In genomic region chr4:141722731-141723672, GRCm38 (mm10) we compare ENCODE assay signal across 8 mouse cellular contexts. TPM values are rescaled to one million over a fixed set of nuclear protein-coding genes. Genes with fewer than 3 reads are reported as not detected.
DNase-seq lines count a peak whose midpoint lies in the region; ATAC-seq and TF ChIP-seq lines count a peak whose summit lies in the region.

Ddi2 (minus strand) TSS chr4:141723419.

- no peak for TF ChIP-seq EP300 in MEL (IDR thresholded peaks at IDR 0.05; ENCODE audit: low read depth in 1 of 2, low read length in 2 of 2)
- TF ChIP-seq EP300 in lung, postnatal 0 days (IDR thresholded peaks at IDR 0.05): no peak

- peak within 1 kb of the TSS; percentile 81 for H3K9ac ChIP-seq in MEL (ENCODE audit: control insufficient read depth, low read depth, low read length, poor library complexity, severe bottlenecking)
- H3K9ac ChIP-seq in lung, postnatal 0 days (replicated peaks; ENCODE audit: low read depth): peak within 1 kb of the TSS; percentile 89

- H3K27me3 ChIP-seq in MEL (ENCODE audit: control insufficient read depth in 1 of 2, insufficient read depth in 2 of 2, low read length in 2 of 2): no peaks in the 10 kb centered on the region
- no peaks in the 10 kb centered on the region for H3K27me3 ChIP-seq in cerebellum, adult 2 months (ENCODE audit: control insufficient read depth, insufficient read depth, low read length)
- H3K27me3 ChIP-seq in lung, postnatal 0 days (replicated peaks; ENCODE audit: insufficient read depth, low read length): no peaks in the 10 kb centered on the region

- ATAC-seq in hematopoietic stem cell, adult 5-6 weeks (replicated peaks in 1 of 2; ENCODE audit: insufficient read depth in 1 of 2, low FRiP score in 2 of 2, low TSS enrichment in 1 of 2, low read depth in 1 of 2, poor library complexity in 2 of 2, severe bottlenecking in 2 of 2): peak; percentile 52 to 74
- peak; percentile 88 for ATAC-seq in lung, postnatal 0 days

- 0 out of 6 replicates have a peak, but pooled peaks of 1 of the 3 experiments have one; percentile 2 for TF ChIP-seq CTCF in MEL (IDR thresholded peaks at IDR 0.05 in 2 of 3, conservative IDR thresholded peaks at IDR 0.05 in 1 of 3; ENCODE audit: control insufficient read depth in 1 of 3, insufficient read depth in 1 of 3, low read depth in 2 of 3, low read length in 3 of 3, poor library complexity in 1 of 3, severe bottlenecking in 1 of 3)
- TF ChIP-seq CTCF in cerebellum, adult 2 months (IDR thresholded peaks at IDR 0.05; ENCODE audit: borderline replicate concordance, insufficient read depth, low read depth, low read length): no peak
- TF ChIP-seq CTCF in lung, postnatal 0 days (IDR thresholded peaks at IDR 0.05): no peak

- peak within 1 kb of the TSS; percentile 73 to 97 for H3K4me3 ChIP-seq in MEL (ENCODE audit: control insufficient read depth in 1 of 2, insufficient read depth in 1 of 2, low read depth in 2 of 2, low read length in 2 of 2)
- H3K4me3 ChIP-seq in cerebellum, adult 2 months (replicated peaks; ENCODE audit: insufficient read depth, low read depth, low read length): peak within 1 kb of the TSS; percentile 80
- peak within 1 kb of the TSS; percentile 96 for H3K4me3 ChIP-seq in lung, postnatal 0 days (ENCODE audit: low read depth, low read length)

- peak within 1 kb of the TSS; percentile 39 for H3K27ac ChIP-seq in MEL (ENCODE audit: control insufficient read depth, low read depth, low read length)
- peak within 1 kb of the TSS; percentile 69 for H3K27ac ChIP-seq in cerebellum, adult 2 months (ENCODE audit: insufficient read depth, low read length)
- peak within 1 kb of the TSS; percentile 98 for H3K27ac ChIP-seq in lung, postnatal 0 days (ENCODE audit: low read length)

- TF ChIP-seq POLR2A in MEL (IDR thresholded peaks at IDR 0.05; ENCODE audit: control insufficient read depth in 1 of 2, insufficient read depth in 1 of 2, low read depth in 1 of 2, low read length in 2 of 2, poor library complexity in 1 of 2): peak; percentile 85 to 94
- peak; percentile 77 for TF ChIP-seq POLR2A in cerebellum, adult 2 months (IDR thresholded peaks at IDR 0.05; ENCODE audit: borderline replicate concordance, insufficient read depth, low read length)

- peaks cover 49% of the 10 kb centered on the region for H3K79me2 ChIP-seq in MEL (ENCODE audit: control insufficient read depth, insufficient read depth, low read length, poor library complexity)

- H3K36me3 ChIP-seq in MEL (ENCODE audit: control insufficient read depth in 1 of 2, insufficient read depth in 2 of 2, low read length in 2 of 2): peaks cover 10 to 33% of the 10 kb centered on the region in 2 experiments
- no peaks in the 10 kb centered on the region for H3K36me3 ChIP-seq in lung, postnatal 0 days (ENCODE audit: insufficient read depth, low read length)

- DNase-seq in MEL (ENCODE audit: low read depth, low spot score): peak; percentile 92
- peak; percentile 93 to 96 for DNase-seq in cerebellum, adult 2 months
- DNase-seq in forelimb bud, embryonic 11.5 days (ENCODE audit: low read depth, low spot score): peak; percentile 82
- DNase-seq in layer of hippocampus, adult 9-11 months: peak; percentile 93
- DNase-seq in lung, postnatal 0 days (ENCODE audit: low spot score): peak; percentile 97
- peak; percentile 81 for DNase-seq in ovary, postnatal 14 days (ENCODE audit: low spot score)
- DNase-seq in thymus, postnatal 14 days: peak; percentile 94

- peaks cover 8 to 29% of the 10 kb centered on the region in 2 experiments for H3K4me1 ChIP-seq in MEL (ENCODE audit: control insufficient read depth in 1 of 2, insufficient read depth in 2 of 2, low read length in 2 of 2)
- peaks cover 6% of the 10 kb centered on the region; the same call in 1 of the 2 replicates for H3K4me1 ChIP-seq in cerebellum, adult 2 months (ENCODE audit: control insufficient read depth, insufficient read depth, low read length)
- peaks cover 8% of the 10 kb centered on the region; the same call in 1 of the 2 replicates for H3K4me1 ChIP-seq in lung, postnatal 0 days (ENCODE audit: insufficient read depth, low read depth, low read length)

- WGBS in cerebellum, adult 2 months: under 1% methylated on average over 105 of the region's 105 CpGs
- WGBS in lung, postnatal 0 days: under 1% methylated on average over 71 of the region's 105 CpGs

- H3K4me2 ChIP-seq in lung, postnatal 0 days (replicated peaks; ENCODE audit: low read depth, low read length): peak within 1 kb of the TSS; percentile 83

- no peak for TF ChIP-seq RAD21 in MEL (IDR thresholded peaks at IDR 0.05; ENCODE audit: low read depth, low read length)

- no peaks in the 10 kb centered on the region for H3K9me3 ChIP-seq in MEL (replicated peaks; ENCODE audit: insufficient read depth, low read length)
- H3K9me3 ChIP-seq in lung, postnatal 0 days (ENCODE audit: low read length): no peaks in the 10 kb centered on the region

TF ChIP-seq in MEL, 35 proteins besides CTCF, POLR2A, EP300 and RAD21:
- TF ChIP-seq POLR2AphosphoS5 (IDR thresholded peaks at IDR 0.05; ENCODE audit: borderline replicate concordance, low read depth, low read length): no peak
- no peak for TF ChIP-seq TBP (IDR thresholded peaks at IDR 0.05; ENCODE audit: low read depth, low read length)
- TF ChIP-seq ZC3H11A (IDR thresholded peaks at IDR 0.05; ENCODE audit: low read depth, low read length): no peak
- no peak for TF ChIP-seq MAFK (IDR thresholded peaks at IDR 0.05; ENCODE audit: borderline replicate concordance, low read depth, low read length)
- TF ChIP-seq SIN3A (IDR thresholded peaks at IDR 0.05; ENCODE audit: low read length): no peak; the same call in none of the 2 replicates
- no peak for TF ChIP-seq RCOR1 (IDR thresholded peaks at IDR 0.05; ENCODE audit: low read depth, low read length)
- TF ChIP-seq POLR2AphosphoS2 (IDR thresholded peaks at IDR 0.05; ENCODE audit: low read length): peak; percentile 86
- TF ChIP-seq BHLHE40 (IDR thresholded peaks at IDR 0.05; ENCODE audit: borderline replicate concordance, low read depth, low read length): no peak; the same call in 1 of the 2 replicates
- peak; percentile 94 for TF ChIP-seq NELFE (IDR thresholded peaks at IDR 0.05; ENCODE audit: low read depth, low read length)
- no peak for TF ChIP-seq ZNF384 (IDR thresholded peaks at IDR 0.05; ENCODE audit: low read depth, low read length)
- TF ChIP-seq MAZ (IDR thresholded peaks at IDR 0.05; ENCODE audit: low read depth, low read length): peak; percentile 94
- TF ChIP-seq UBTF (IDR thresholded peaks at IDR 0.05; ENCODE audit: borderline replicate concordance, insufficient read depth, low read depth, low read length): no peak
- TF ChIP-seq HCFC1 (IDR thresholded peaks at IDR 0.05; ENCODE audit: low read depth, low read length): peak; percentile 84
- TF ChIP-seq TCF12 (IDR thresholded peaks at IDR 0.05; ENCODE audit: low read depth, low read length): peak; percentile 64; the same call in 1 of the 2 replicates
- no peak for TF ChIP-seq MEF2A (IDR thresholded peaks at IDR 0.05; ENCODE audit: extremely low read depth, insufficient replicate concordance, low read depth, low read length, poor library complexity, severe bottlenecking)
- no peak for TF ChIP-seq E2F4 (IDR thresholded peaks at IDR 0.05; ENCODE audit: borderline replicate concordance, low read depth, low read length)
- TF ChIP-seq MYC (IDR thresholded peaks at IDR 0.05; ENCODE audit: low read depth, low read length): 0 out of 2 replicates have a peak, but pooled peaks have one; percentile 34
- no peak for TF ChIP-seq JUND (IDR thresholded peaks at IDR 0.05; ENCODE audit: low read depth, low read length)
- no peak; the same call in none of the 2 replicates for TF ChIP-seq MXI1 (IDR thresholded peaks at IDR 0.05; ENCODE audit: low read depth, low read length)
- no peak for TF ChIP-seq TAL1 (IDR thresholded peaks at IDR 0.05; ENCODE audit: low read length)
- 0 out of 2 replicates have a peak, but pooled peaks have one; percentile 14 for TF ChIP-seq MAX (IDR thresholded peaks at IDR 0.05; ENCODE audit: low read length)
- no peak for TF ChIP-seq ETS1 (IDR thresholded peaks at IDR 0.05; ENCODE audit: low read depth, low read length)
- no peak for TF ChIP-seq CHD1 (IDR thresholded peaks at IDR 0.05; ENCODE audit: low read depth, low read length)
- no peak for TF ChIP-seq GATA1 (IDR thresholded peaks at IDR 0.05; ENCODE audit: low read depth, low read length)
- 0 out of 2 replicates have a peak, but pooled peaks have one; percentile 17 for TF ChIP-seq NRF1 (IDR thresholded peaks at IDR 0.05; ENCODE audit: insufficient read depth, low read depth, low read length, poor library complexity, severe bottlenecking)
- no peak for TF ChIP-seq GABPA (IDR thresholded peaks at IDR 0.05; ENCODE audit: low read depth, low read length)
- TF ChIP-seq ZKSCAN1 (IDR thresholded peaks at IDR 0.05; ENCODE audit: low read depth, low read length): no peak
- TF ChIP-seq SMC3 (IDR thresholded peaks at IDR 0.05; ENCODE audit: low read depth, low read length): 0 out of 2 replicates have a peak, but pooled peaks have one; percentile 6
- no peak for TF ChIP-seq CHD2 (IDR thresholded peaks at IDR 0.05; ENCODE audit: low read length)
- 0 out of 2 replicates have a peak, but pooled peaks have one; percentile 5 for TF ChIP-seq USF1 (IDR thresholded peaks at IDR 0.05; ENCODE audit: low read depth, low read length)
- TF ChIP-seq ELF1 (IDR thresholded peaks at IDR 0.05; ENCODE audit: low read depth, low read length): peak; percentile 39; the same call in 1 of the 2 replicates
- TF ChIP-seq MYB (IDR thresholded peaks at IDR 0.05; ENCODE audit: low read depth, low read length): 0 out of 2 replicates have a peak, but pooled peaks have one; percentile 29
- TF ChIP-seq KAT2A (conservative IDR thresholded peaks at IDR 0.05; ENCODE audit: low read depth, low read length): no peak; the same call in 1 of the 2 replicates
- TF ChIP-seq USF2 (IDR thresholded peaks at IDR 0.05; ENCODE audit: borderline replicate concordance in 1 of 2, insufficient read depth in 1 of 2, low read depth in 1 of 2, low read length in 2 of 2): no peak
- TF ChIP-seq ZMIZ1 (IDR thresholded peaks at IDR 0.05; ENCODE audit: low read depth, low read length): peak; percentile 89

RNA-seq across cellular contexts. Expression of gene Ddi2, which starts in this region (rescaled TPM):
- total RNA-seq in MEL (2012; rRNA removed): 37.6 and 40.7 TPM in 2 replicates
- polyA plus RNA-seq in MEL (2012; ENCODE audit: insufficient read depth in 1 of 2, insufficient read length in 2 of 2, low read depth in 1 of 2, low replicate concordance in 2 of 2, missing spikeins in 1 of 2): 10 to 100 TPM in 1 of 2 experiments, not detected in 1; 42.8 TPM
- 20.4 and 21.1 TPM in 2 replicates for polyA plus RNA-seq in cerebellum, adult 2 months (2012; rRNA removed)
- total RNA-seq in hematopoietic stem cell, adult 5-6 weeks (2017): 23.6 and 28.9 TPM in 2 replicates
- 16.8 and 19.7 TPM in 2 replicates for polyA plus RNA-seq in lung, postnatal 0 days (2015; fragmentation: Nextera tagmentation; extraction: Ambion mirVana)

Comparison
In these comparisons a context has a peak if more than half of its experiments do, and no peak if none do; other contexts are left out.
1. Peak in every context shown above with its lines: DNase-seq, ATAC-seq, H3K4me3 ChIP-seq and H3K27ac ChIP-seq.
2. H3K27ac ChIP-seq: peak in every context shown above with its lines; median percentile 98 in lung, postnatal 0 days; 69 in cerebellum, adult 2 months; 39 in MEL.